Mouse (Mus musculus) testis, adult 2 months (tissue): ENCODE results near the gene Fut7.

Experiments
- CTCF ChIP-seq: fragments of 200-500 bp; IDR thresholded peaks from 2 replicates; pipeline ENCODE4 v1.5.1; 2012; ENCODE audit warnings: low read depth, mild to moderate bottlenecking, inconsistent platforms, low read length, moderate library complexity; ENCODE audit not compliant: control insufficient read depth, insufficient read depth, insufficient replicate concordance
- POLR2A ChIP-seq: fragments of 200-500 bp; IDR thresholded peaks from 2 replicates; pipeline ENCODE4 v1.6.1; 2012; ENCODE audit warnings: low read depth, mild to moderate bottlenecking, inconsistent platforms, low read length, moderate library complexity; ENCODE audit not compliant: control insufficient read depth

GRCm38 (mm10) chr2:25394281-25395221 lies 28.5 kb upstream of the Fut7 start:
- TF ChIP-seq POLR2A (no peak), CTCF (no peak)
